8 mouse cellular contexts compared by ENCODE assay signal in genomic region chr10:99190798-99191197, GRCm38 (mm10).
DNase-seq lines count a peak whose midpoint lies in the region; ATAC-seq lines count a peak whose summit lies in the region.

No protein-coding gene starts in this region.

- DNase-seq in heart, adult 11 months = peak; percentile 88
- peak; percentile 38 for DNase-seq in 3134 (ENCODE audit: extremely low read depth, insufficient read length, low spot score)
- DNase-seq in NIH3T3 (ENCODE audit: low read depth) = peak; percentile 70
- peak; percentile 29 to 62 for DNase-seq in cerebellum, postnatal 25 days
- DNase-seq in liver, embryonic 13.5 days = peak; percentile 24
- peak; percentile 54 to 72 for DNase-seq in spleen, postnatal 36 days (ENCODE audit: low spot score in 2 of 2)
- no peak for DNase-seq in ovary, postnatal 14 days (ENCODE audit: low spot score)

- H3K4me3 ChIP-seq in heart, embryonic 11.5 days (ENCODE audit: low read depth, low read length) = no peak overlapping the region
- no peak overlapping the region for H3K4me3 ChIP-seq in liver, embryonic 13.5 days (replicated peaks)

- H3K4me2 ChIP-seq in heart, embryonic 11.5 days = no peak overlapping the region
- no peak overlapping the region for H3K4me2 ChIP-seq in liver, embryonic 13.5 days

- no peaks in the 10 kb centered on the region for H3K4me1 ChIP-seq in heart, embryonic 11.5 days (ENCODE audit: control insufficient read depth, insufficient read depth, low read length)
- H3K4me1 ChIP-seq in liver, embryonic 13.5 days (replicated peaks) = peaks cover 16% of the 10 kb centered on the region; the same call in 1 of the 2 replicates

- no peak overlapping the region for H3K9ac ChIP-seq in heart, embryonic 11.5 days (ENCODE audit: low read depth, low read length)
- no peak overlapping the region for H3K9ac ChIP-seq in liver, embryonic 13.5 days

- H3K36me3 ChIP-seq in heart, embryonic 11.5 days (ENCODE audit: control insufficient read depth, insufficient read depth, low read length) = no peaks in the 10 kb centered on the region
- no peaks in the 10 kb centered on the region for H3K36me3 ChIP-seq in liver, embryonic 13.5 days

- no peaks in the 10 kb centered on the region for H3K27me3 ChIP-seq in heart, embryonic 11.5 days (ENCODE audit: control insufficient read depth, insufficient read depth, low read length)
- H3K27me3 ChIP-seq in liver, embryonic 13.5 days = no peaks in the 10 kb centered on the region

- no peak overlapping the region for H3K27ac ChIP-seq in heart, embryonic 11.5 days (ENCODE audit: low read depth, low read length)
- no peak overlapping the region for H3K27ac ChIP-seq in liver, embryonic 13.5 days

- ATAC-seq in heart, embryonic 11.5 days (replicated peaks; ENCODE audit: insufficient number of reproducible peaks, low FRiP score, low TSS enrichment) = no peak
- no peak for ATAC-seq in liver, embryonic 13.5 days (ENCODE audit: low read depth)

- H3K9me3 ChIP-seq in heart, embryonic 11.5 days (replicated peaks; ENCODE audit: control insufficient read depth, low read length) = no peaks in the 10 kb centered on the region
- H3K9me3 ChIP-seq in liver, embryonic 13.5 days (replicated peaks) = no peaks in the 10 kb centered on the region

- WGBS in heart, embryonic 11.5 days (ENCODE audit: insufficient replicate concordance) = 45% methylated on average over 3 of the region's 3 CpGs
- WGBS in liver, embryonic 13.5 days (ENCODE audit: insufficient replicate concordance) = 30% methylated on average over 3 of the region's 3 CpGs
